Mouse (Mus musculus): ENCODE measurements around the gene Sp3.
"Not testable (repeated sequence)": the region's sequence is repeated elsewhere in the genome, so short reads cannot be mapped to it uniquely, and the experiment has no call there.

Sp3 gene

DNA sequence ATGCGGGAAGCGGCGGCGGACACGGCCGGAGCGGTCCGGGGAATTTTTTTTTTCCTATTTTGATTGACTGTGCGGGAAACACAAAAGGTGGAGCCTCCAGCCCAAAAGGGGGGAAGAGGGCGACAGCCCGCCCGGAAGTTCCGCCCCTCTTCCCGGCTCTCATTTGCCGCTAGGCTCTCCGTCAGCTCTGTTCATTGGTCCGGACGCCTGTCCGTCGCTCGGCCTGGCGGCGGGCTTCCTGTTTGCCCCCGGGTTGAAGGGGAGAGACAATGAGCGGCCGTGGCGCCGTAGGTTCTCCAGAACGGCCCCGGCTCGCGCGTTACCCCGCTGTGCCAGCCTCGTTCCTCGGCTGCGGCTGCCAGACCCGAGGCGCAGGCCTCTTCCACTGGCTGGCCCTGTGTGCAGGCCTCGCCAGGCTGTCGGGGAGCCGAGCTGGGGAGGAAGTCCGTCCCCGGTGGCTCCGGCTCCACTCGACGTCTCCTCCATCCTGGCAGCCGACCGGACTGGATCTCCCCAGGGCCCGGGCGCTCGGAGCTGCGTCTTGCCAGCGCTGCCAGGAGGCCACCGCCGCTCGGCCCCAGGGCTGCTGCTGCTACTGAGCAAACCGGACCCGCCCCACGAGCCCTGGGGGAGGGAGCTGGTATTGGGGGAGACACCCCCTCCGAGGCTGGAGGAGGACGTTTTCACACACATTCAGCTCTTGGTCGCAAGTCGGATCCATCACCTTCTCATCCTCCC is at the start of gene Sp3:
TSS of gene Sp3 (minus strand) at position 110 of the 738 bp plus-strand sequence.
- in situ Hi-C loops (cut with MboI, MseI), result loop anchor here in 1 of 2 experiments (10.0 kb wide), 1 partner anchor 294 kb away; the partner anchor contains the start of gene Sp9

- in situ Hi-C loops (cut with MboI, MseI), result loop anchor here in 1 of 2 experiments (10.0 kb wide), 1 partner anchor 1215 kb away; no protein-coding TSS in a partner anchor
These were observed 49.6 kb upstream of the Sp3 start for GRCm38 (mm10) chr2:73029846-73030245.

DNA sequence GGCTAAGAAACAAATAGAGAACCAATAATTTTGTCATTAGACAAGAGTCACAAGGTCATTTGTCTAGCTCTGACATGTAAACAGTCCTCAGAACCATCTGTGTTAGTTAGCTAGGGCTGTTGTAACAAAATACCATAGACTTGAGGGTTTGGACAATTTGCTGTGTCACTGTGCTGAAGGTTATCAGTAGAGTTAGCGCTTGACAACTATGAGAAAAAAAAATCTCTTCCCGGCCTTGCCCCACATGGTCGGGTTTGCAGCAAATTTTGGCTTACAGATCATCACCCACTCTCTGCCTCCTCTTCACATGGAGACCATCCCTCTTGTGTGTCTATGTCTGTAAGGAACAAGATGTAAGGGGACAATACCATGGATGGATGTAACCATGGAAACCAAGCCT is 47.8 kb upstream of the Sp3 start:
- in situ Hi-C loops (cut with MboI, MseI), result loop anchor here in 1 of 2 experiments (10.0 kb wide), 1 partner anchor 1217 kb away; no protein-coding TSS in a partner anchor

- in situ Hi-C loops (cut with MboI, MseI), result loop anchor here in 1 of 2 experiments (10.0 kb wide), 1 partner anchor 1218 kb away; no protein-coding TSS in a partner anchor
These were observed 46.9 kb upstream of the Sp3 start for GRCm38 (mm10) chr2:73027126-73027525.

GRCm38 (mm10) chr2:73023803-73024202 is 43.6 kb upstream of the Sp3 start:
- in situ Hi-C loops (cut with MboI, MseI), result loop anchor here in 1 of 2 experiments (10.0 kb wide), 1 partner anchor 1221 kb away; no protein-coding TSS in a partner anchor

GRCm38 (mm10) chr2:73021046-73021445 is 40.8 kb upstream of the Sp3 start:
- in situ Hi-C loops (cut with MboI, MseI), result loop anchor here in 1 of 2 experiments (10.0 kb wide), 1 partner anchor 1224 kb away; no protein-coding TSS in a partner anchor

DNA sequence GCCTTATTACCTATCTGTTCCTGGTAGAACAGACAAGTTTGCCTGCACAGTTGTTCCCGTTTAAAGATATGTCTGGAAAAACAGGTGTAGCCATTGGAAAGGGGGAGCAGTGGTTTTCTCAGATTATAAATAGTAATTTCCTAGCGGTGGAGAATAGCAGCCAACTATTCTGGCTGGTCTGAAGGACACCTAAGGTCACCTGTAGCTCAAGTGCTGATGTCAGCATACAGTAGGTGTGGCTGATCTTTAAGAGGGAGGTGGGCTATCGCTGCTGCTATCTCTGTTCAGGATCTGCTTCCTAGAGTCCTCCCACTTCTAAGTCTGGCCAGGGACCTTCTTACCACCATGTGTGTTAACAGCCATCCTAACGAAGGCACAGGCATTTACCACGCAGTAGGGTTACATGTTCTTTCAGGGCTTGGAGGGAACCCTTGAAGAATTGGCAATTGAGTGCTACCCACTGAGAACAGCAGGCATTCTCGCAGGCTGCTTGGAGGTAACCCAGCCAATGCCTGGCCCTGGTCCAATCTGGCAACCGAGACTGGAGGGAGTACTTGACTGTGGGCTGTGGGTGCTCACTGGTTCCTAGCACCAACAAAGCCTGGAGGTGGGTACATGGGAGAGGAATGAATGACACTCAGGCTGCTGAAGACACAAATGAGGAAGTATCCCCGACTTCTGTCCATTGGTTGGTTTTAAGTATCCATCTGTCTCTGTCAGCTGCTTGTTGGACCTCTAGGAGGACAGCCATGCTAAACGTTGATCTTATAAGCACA is 39.3 kb upstream of the Sp3 start:
- in situ Hi-C loops (cut with MboI, MseI), result loop anchor here in 1 of 2 experiments (10.0 kb wide), 1 partner anchor 1225 kb away; no protein-coding TSS in a partner anchor

GRCm38 (mm10) chr2:73014063-73014462 is 33.8 kb upstream of the Sp3 start:
- in situ Hi-C loops (cut with MboI, MseI), result not testable (repeated sequence)

- in situ Hi-C loops (cut with MboI, MseI), result no loop called here
These were observed 32.4 kb upstream of the Sp3 start for GRCm38 (mm10) chr2:73012636-73013035.

DNA sequence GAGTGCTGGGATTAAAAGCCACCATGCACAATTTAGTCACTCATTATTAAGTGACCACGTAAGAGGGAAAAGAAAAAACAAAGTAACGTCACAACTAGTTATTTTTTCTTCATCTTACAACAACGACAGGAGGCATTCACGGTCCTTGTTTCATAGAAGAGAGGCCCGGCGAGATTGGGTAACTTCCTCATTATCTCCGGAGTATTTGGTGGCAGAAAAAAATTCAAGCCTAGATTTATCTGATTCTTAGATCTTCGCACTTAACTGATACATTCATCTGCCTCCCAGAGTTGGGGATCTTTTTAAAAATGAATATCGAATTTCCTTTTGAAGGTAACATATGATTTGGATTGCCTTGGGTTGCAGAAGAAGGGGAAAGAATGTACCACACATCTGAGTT is 27.2 kb upstream of the Sp3 start:
- in situ Hi-C loops (cut with MboI, MseI), result no loop called here

- in situ Hi-C loops (cut with MboI, MseI), result no loop called here
These were observed 25.6 kb upstream of the Sp3 start for GRCm38 (mm10) chr2:73005611-73006515.

DNA sequence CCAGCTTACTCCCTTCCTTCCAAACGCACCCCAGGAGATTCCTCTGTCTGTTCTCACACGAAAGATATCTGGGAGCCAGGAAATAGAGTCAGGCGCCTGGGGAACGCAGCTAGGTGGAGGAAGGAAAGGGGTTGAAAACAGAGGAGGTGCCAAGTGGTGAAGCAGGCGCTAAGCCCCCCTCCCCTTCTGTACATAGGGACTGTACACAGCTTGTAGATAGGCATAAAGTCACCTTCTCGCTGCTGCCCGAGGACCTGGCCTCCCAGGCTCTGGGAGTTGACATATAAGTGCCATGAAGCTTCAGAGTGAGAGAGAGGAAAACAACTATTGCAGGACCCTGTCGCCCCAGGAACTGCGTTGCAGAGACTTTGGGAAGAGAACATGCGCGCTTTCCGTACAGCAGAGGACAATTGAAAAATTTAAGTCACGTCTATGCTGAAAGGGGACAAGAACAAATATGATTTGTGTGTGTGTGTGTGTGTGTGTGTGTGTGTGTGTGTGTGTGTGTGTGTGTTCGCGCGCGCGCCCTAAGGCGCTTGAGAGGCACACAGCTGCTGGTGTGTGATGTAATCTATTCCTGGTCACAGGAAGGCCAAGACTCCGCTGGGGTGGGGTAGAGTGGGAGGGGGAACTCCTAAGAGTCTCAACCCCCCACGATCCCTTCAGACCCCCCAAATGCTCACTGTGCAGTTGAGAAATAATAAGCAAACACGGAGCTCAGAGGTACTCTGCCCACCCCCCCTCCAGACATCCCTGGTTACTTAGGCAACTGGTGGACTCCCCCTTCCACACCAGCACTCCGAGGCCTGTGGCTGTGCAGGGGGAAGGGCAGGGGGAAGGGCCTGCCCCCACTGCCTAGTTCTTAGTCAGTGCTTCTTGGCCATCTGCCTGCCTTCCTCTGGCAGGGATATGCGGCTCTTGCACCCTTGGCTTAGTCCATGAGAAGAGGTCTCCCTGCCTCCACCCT is 23.8 kb upstream of the Sp3 start:
- in situ Hi-C loops (cut with MboI, MseI), result no loop called here

- in situ Hi-C loops (cut with MboI, MseI), result no loop called here
These were observed 22.8 kb upstream of the Sp3 start for GRCm38 (mm10) chr2:73003049-73003448.

DNA sequence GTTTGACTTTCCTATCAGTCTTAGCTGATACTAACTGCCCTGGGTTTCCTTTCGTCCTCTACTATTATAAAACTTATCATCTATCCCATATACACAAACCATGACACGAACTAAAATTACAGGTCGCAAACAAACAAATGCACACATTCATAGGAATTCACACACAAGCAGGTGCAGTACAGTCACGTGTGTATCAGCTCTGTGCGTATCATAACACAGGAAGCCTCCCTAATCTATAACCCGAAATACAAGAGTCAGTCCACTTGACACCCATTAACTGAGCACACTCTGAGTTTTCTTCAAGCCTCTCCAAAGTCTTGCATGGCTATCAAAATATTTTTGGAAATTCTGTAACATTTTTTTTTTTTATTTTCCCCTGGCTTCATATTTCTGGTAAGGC is 22.2 kb upstream of the Sp3 start:
- in situ Hi-C loops (cut with MboI, MseI), result no loop called here

DNA sequence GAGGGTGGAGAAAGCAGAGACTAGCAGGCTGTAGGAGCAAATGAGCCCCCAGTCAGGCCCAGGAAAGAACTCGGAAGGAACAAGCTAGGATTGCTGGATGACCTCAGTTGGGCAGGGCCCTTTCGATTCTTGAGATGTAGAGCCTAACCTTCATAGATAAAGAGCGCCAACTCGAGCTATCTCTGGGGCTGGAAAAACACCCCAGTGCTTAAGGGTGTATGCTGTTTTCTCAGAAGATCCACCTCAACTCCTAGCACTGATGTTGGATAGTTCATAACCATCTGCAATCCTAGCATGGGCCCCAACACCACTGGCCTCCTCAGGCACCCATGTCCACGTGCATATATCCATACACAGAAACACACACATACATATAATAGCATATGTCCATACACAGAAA is 21.7 kb upstream of the Sp3 start:
- in situ Hi-C loops (cut with MboI, MseI), result no loop called here

- in situ Hi-C loops (cut with MboI, MseI), result no loop called here
These were observed 19.9 kb upstream of the Sp3 start for GRCm38 (mm10) chr2:73000194-73000593.

GRCm38 (mm10) chr2:72997586-72997985 is 17.3 kb upstream of the Sp3 start:
- in situ Hi-C loops (cut with MboI, MseI), result no loop called here

- in situ Hi-C loops (cut with MboI, MseI), result no loop called here
These were observed 16.6 kb upstream of the Sp3 start for GRCm38 (mm10) chr2:72996808-72997378.

DNA sequence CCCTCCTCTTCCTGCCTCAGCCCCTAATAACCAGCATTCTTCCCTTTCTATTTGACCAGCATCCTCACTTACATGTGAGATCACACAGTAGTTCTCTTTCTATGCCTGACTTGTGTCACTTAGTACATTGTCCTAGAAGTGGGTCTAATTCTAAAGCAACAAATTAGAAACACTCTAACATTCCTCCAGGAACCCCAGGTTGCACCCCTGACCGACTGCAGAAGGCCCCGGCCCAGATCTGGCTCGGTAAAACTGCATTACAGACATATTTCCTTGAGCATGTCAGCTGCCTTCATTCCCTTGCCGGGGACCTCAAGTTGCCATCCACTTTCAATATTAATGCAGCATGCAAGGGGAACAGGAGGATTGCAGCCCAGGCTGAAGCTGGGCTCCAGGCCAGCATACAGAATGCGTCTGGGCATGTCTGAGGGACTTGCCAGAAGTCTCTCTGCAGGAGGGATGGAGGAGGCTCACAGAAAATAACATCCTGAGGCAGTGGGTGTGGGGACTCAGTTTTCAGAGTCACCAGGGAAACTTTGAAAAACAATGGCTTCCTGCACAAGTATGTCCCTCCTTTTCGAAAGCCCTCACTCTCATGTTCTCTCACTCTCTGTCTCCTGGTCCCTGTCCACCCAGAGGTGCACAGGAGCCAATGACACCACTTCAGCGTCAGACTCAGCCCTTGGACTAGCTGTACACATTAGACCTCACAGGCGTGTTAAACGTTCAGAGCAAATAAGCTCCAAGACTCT is 15.3 kb upstream of the Sp3 start:
- in situ Hi-C loops (cut with MboI, MseI), result no loop called here

Data from T-helper 17 cell (primary cell).